Comparison of ENCODE assay signal across 8 mouse cellular contexts in the genomic region with DNA sequence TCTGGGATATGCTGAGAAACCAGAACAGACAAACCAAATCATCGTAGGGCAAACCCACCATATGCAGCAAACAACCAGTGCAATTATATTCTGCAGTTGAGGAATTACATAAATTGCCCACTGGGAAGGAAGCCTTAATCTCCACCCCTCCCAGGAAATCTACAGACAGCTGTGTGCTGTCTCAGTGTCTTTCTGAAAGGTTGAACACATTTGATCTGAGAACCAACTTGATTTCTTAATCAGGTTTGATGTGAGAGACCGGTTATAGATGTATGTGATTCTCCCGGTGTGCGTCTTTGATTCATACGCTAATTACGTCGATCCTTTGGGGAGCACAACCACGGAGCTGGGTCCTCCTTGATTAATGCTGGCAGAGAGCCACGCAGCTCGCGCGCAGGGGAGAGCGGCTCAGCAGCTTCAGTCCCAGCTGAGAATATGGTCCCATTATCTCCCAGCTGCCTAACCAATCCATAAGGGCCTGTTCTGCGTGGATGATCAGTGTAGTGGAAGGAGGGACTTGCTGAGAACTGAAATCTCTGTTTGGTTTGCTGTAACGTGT.
DNase-seq lines count a peak whose midpoint lies in the region; ATAC-seq and TF ChIP-seq lines count a peak whose summit lies in the region.

No protein-coding gene starts in this region.

- no peak for ATAC-seq in kidney, postnatal 0 days (replicated peaks; ENCODE audit: low FRiP score, low read depth)
- peak; percentile 94 for ATAC-seq in forebrain, postnatal 0 days
- ATAC-seq in midbrain, embryonic 11.5 days (ENCODE audit: low FRiP score), result peak; percentile 91
- ATAC-seq in stomach, embryonic 15.5 days (ENCODE audit: insufficient read depth, low FRiP score, low read depth), result peak; percentile 31; the same call in 1 of the 2 replicates

- no peaks in the 10 kb centered on the region for H3K27me3 ChIP-seq in kidney, postnatal 0 days (ENCODE audit: insufficient read depth, low read length)
- no peaks in the 10 kb centered on the region for H3K27me3 ChIP-seq in forebrain, postnatal 0 days (ENCODE audit: insufficient read depth, low read length)
- no peaks in the 10 kb centered on the region for H3K27me3 ChIP-seq in midbrain, embryonic 11.5 days (ENCODE audit: control insufficient read depth, insufficient read depth, low read length)
- H3K27me3 ChIP-seq in stomach, embryonic 15.5 days (replicated peaks), result no peaks in the 10 kb centered on the region

- H3K4me3 ChIP-seq in kidney, postnatal 0 days (replicated peaks; ENCODE audit: low read depth, low read length), result peak overlapping the region; percentile 6
- H3K4me3 ChIP-seq in forebrain, postnatal 0 days (ENCODE audit: low read depth, low read length), result peak overlapping the region; percentile 39
- H3K4me3 ChIP-seq in layer of hippocampus, adult 2 months, result peak overlapping the region; percentile 58
- peak overlapping the region; percentile 11; the same call in 1 of the 2 replicates for H3K4me3 ChIP-seq in midbrain, embryonic 11.5 days (ENCODE audit: low read depth, low read length)
- peak overlapping the region; percentile 25 for H3K4me3 ChIP-seq in stomach, embryonic 15.5 days (replicated peaks)

- no peak for TF ChIP-seq CTCF in kidney, postnatal 0 days (IDR thresholded peaks at IDR 0.05; ENCODE audit: low read depth)
- TF ChIP-seq CTCF in forebrain, postnatal 0 days (IDR thresholded peaks at IDR 0.05; ENCODE audit: low read depth), result no peak
- no peak for TF ChIP-seq CTCF in layer of hippocampus, adult 2 months (conservative IDR thresholded peaks at IDR 0.05)

- no peak overlapping the region for H3K27ac ChIP-seq in kidney, postnatal 0 days
- 0 out of 2 replicates have a peak overlapping the region, but pooled peaks have one; percentile 40 for H3K27ac ChIP-seq in forebrain, postnatal 0 days (ENCODE audit: low read depth, low read length)
- H3K27ac ChIP-seq in layer of hippocampus, adult 2 months, result peak overlapping the region; percentile 77
- H3K27ac ChIP-seq in midbrain, embryonic 11.5 days (ENCODE audit: low read depth, low read length), result no peak overlapping the region
- no peak overlapping the region for H3K27ac ChIP-seq in stomach, embryonic 15.5 days

- no peaks in the 10 kb centered on the region for H3K36me3 ChIP-seq in kidney, postnatal 0 days (ENCODE audit: insufficient read depth, low read length)
- H3K36me3 ChIP-seq in forebrain, postnatal 0 days (ENCODE audit: insufficient read depth), result no peaks in the 10 kb centered on the region
- H3K36me3 ChIP-seq in midbrain, embryonic 11.5 days (ENCODE audit: control insufficient read depth, insufficient read depth, low read length), result no peaks in the 10 kb centered on the region
- H3K36me3 ChIP-seq in stomach, embryonic 15.5 days, result no peaks in the 10 kb centered on the region

- no peaks in the 10 kb centered on the region for H3K9me3 ChIP-seq in kidney, postnatal 0 days (replicated peaks; ENCODE audit: low read length)
- no peaks in the 10 kb centered on the region for H3K9me3 ChIP-seq in forebrain, postnatal 0 days (ENCODE audit: low read length)
- no peaks in the 10 kb centered on the region for H3K9me3 ChIP-seq in midbrain, embryonic 11.5 days (ENCODE audit: control insufficient read depth, low read length)
- no peaks in the 10 kb centered on the region for H3K9me3 ChIP-seq in stomach, embryonic 15.5 days

- H3K4me1 ChIP-seq in kidney, postnatal 0 days (replicated peaks; ENCODE audit: insufficient read depth, low read length), result no peaks in the 10 kb centered on the region
- no peaks in the 10 kb centered on the region for H3K4me1 ChIP-seq in forebrain, postnatal 0 days (ENCODE audit: insufficient read depth)
- no peaks in the 10 kb centered on the region for H3K4me1 ChIP-seq in midbrain, embryonic 11.5 days (ENCODE audit: control insufficient read depth, insufficient read depth, low read length)
- H3K4me1 ChIP-seq in stomach, embryonic 15.5 days, result no peaks in the 10 kb centered on the region

- peak; percentile 36 for DNase-seq in kidney, postnatal 0 days (ENCODE audit: low spot score)
- DNase-seq in kidney, adult 9 months, result no peak
- peak; percentile 30 to 53 for DNase-seq in cerebellum, adult 18-20 months
- peak; percentile 82 for DNase-seq in forebrain, postnatal 0 days
- DNase-seq in layer of hippocampus, adult 2 months (ENCODE audit: low spot score in 2 of 2), result peak; percentile 43 to 59
- peak; percentile 85 for DNase-seq in midbrain, embryonic 11.5 days (ENCODE audit: low spot score, missing footprints)
- DNase-seq in MN1 (ENCODE audit: low spot score), result no peak

- WGBS in kidney, postnatal 0 days, result 21% methylated on average over 15 of the region's 15 CpGs
- WGBS in forebrain, postnatal 0 days, result 4% methylated on average over 15 of the region's 15 CpGs
- 20% methylated on average over 15 of the region's 15 CpGs for WGBS in midbrain, embryonic 11.5 days
- 21% methylated on average over 15 of the region's 15 CpGs for WGBS in stomach, embryonic 15.5 days

- peak overlapping the region; percentile 46 for H3K4me2 ChIP-seq in kidney, postnatal 0 days (ENCODE audit: low read length)
- H3K4me2 ChIP-seq in forebrain, postnatal 0 days (ENCODE audit: low read depth), result peak overlapping the region; percentile 64
- H3K4me2 ChIP-seq in midbrain, embryonic 11.5 days, result peak overlapping the region; percentile 38
- H3K4me2 ChIP-seq in stomach, embryonic 15.5 days, result peak overlapping the region; percentile 51

- H3K9ac ChIP-seq in kidney, postnatal 0 days (ENCODE audit: low read depth, low read length), result 0 out of 2 replicates have a peak overlapping the region, but pooled peaks have one; percentile 24
- H3K9ac ChIP-seq in forebrain, postnatal 0 days, result peak overlapping the region; percentile 49
- H3K9ac ChIP-seq in midbrain, embryonic 11.5 days (ENCODE audit: low read length), result no peak overlapping the region
- H3K9ac ChIP-seq in stomach, embryonic 15.5 days, result no peak overlapping the region

Comparison
In these comparisons a context has a peak if more than half of its experiments do, and no peak if none do; other contexts are left out.
1. DNase-seq: peak in kidney, postnatal 0 days (single experiment), cerebellum, adult 18-20 months (2 of 2), forebrain, postnatal 0 days (single experiment), layer of hippocampus, adult 2 months (2 of 2) and midbrain, embryonic 11.5 days (single experiment); none in kidney, adult 9 months (single experiment) and MN1 (single experiment).
2. H3K27ac ChIP-seq: peak in forebrain, postnatal 0 days (single experiment) and layer of hippocampus, adult 2 months (single experiment); none in kidney, postnatal 0 days (single experiment), midbrain, embryonic 11.5 days (single experiment) and stomach, embryonic 15.5 days (single experiment).
3. H3K4me3 ChIP-seq: peak in every context shown above with its lines; median percentile 58 in layer of hippocampus, adult 2 months; 39 in forebrain, postnatal 0 days; 25 in stomach, embryonic 15.5 days; 11 in midbrain, embryonic 11.5 days; 6 in kidney, postnatal 0 days.
4. H3K9ac ChIP-seq: peak in kidney, postnatal 0 days (single experiment) and forebrain, postnatal 0 days (single experiment); none in midbrain, embryonic 11.5 days (single experiment) and stomach, embryonic 15.5 days (single experiment).
5. Peak in every context shown above with its lines, with median percentiles within 50 percentile points of each other: H3K4me2 ChIP-seq.